Mouse (Mus musculus): ENCODE results near the gene Pafah1b3.
A peak's percentile ranks its signal among the peaks of the same experiment; 100 is the strongest.

Gene Pafah1b3

DNA sequence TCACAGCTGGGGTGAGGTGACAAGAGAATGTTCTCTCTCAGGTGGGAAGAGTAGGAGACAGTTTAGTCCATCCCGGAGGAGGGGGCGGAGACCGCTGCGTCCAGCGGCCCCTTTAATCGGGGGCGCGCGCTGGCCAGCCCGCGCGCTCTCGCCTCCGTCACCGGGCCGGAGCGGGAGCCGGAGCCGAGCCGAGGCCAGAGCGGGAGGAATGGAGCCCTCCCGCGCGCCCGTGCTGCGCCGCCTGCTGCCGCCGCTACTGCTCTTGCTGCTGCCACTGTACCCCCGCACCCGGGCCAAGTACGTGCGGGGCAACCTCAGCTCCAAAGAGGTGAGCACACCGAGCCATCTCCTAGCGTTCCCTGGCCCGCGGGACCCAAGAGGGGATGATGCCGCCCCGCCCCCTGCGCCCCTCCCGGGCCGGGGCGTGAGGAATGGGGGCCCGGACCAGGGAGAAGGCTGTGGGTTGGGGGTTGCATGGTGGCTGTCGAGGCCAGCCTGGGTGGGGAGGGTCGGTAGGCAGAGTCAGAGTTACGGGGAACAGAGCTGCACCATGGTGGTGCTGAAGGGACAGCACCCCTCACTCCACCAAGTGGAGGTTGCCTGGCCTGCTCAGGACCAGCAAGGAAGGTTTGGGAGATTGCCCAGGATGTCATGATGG, 8.3 kb upstream of the Pafah1b3 start, which contains the start of gene Tmem145:
TSS of gene Tmem145 (plus strand) at position 151 of the 658 bp plus-strand sequence.
- DNase-seq (ENCODE audit: extremely low read depth, low read depth), result no peak

DNA sequence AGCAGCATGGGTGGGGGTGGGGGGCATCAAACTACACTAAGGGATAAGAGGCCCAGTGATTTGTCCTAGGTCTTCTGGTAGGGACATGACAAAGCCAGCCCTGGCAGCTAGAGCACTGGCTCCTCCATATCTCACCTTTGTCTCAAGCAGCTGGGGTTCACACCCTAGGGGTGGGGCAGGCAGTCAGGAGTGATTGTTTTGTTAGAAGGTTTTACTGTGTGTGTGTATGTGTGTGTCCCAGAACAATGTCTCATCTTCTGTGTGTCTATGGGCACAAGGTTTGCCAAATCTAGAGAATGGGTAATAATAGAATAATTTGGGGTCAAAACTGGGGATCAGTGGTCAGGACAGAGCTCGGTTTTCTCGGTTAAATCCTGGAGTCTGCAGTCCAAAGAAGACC, 7.7 kb upstream of the Pafah1b3 start:
- no peak for DNase-seq (ENCODE audit: extremely low read depth, low read depth)

DNA sequence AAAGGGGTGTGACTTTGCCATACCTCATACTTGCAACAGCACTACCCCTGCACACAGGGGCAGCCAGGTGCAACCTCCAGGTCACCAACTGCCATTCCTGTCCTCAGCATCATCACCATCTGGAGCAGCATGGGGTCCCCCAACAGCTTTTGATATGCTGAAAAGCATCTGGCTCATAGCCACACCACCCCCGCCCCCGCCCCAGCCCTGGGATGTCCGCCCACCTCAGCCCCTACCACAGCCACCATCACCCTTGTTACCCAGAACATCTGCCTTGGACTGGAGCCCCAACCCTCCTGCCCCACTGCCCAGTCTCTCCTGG, 5.9 kb upstream of the Pafah1b3 start:
- no peak for DNase-seq (ENCODE audit: extremely low read depth, low read depth)

DNA sequence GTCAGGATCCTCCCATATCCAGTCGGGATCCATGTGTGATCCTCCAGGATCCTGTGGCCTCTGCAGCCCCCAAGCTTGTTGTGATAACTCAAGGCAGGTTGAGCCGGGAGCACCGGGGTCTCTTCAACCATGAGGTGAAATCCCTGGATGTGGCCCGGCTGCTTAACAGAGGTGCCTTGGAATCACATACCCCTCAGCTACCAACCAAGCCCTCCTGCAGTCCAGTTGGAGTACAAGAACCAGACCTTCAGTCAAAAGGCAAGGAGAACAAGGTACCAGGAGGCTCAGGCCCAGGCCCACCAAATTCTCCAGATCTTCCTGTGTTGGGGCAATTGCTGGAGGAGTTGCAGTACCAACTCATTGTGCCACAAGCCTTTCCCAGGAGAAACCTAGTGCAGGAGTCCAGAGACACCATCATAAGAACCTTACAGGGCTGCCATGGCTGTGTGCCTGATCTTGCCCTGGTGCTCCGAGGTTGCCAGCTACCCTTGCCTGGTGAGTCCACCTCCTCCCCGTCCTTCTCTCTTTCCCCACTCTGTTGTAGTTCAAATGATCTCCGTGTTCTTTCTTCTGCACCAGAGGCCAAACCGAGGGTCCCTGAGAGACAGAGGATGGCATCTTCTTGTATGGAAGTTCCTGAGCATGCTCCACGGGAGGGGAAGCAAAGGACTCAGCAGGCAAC, 5.4 kb upstream of the Pafah1b3 start:
- no peak for DNase-seq (ENCODE audit: extremely low read depth, low read depth)

DNA sequence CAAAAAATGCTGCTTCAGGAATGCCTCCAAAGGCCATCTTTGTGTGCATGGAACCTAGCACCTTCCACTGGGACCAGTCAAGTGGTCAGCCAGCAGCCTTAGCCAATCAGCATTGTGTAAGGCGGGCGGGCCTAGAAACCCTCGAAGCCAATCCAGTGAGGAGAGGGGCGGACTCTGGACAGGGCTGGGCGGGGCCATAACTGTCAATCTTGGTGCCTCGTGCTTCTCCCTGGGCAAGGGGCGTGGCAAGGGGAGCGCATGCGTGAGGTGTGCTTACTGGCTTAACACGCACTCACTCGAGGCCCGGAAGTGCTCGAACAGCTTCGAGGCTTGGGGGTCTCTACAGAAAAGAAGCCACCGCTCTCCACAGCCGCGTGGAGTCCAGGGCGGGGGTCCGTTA, 3.3 kb upstream of the Pafah1b3 start, which contains the start of gene Prr19:
TSS of gene Prr19 (plus strand) at position 349 of the 400 bp plus-strand sequence.
- no peak for DNase-seq (ENCODE audit: extremely low read depth, low read depth)

DNA sequence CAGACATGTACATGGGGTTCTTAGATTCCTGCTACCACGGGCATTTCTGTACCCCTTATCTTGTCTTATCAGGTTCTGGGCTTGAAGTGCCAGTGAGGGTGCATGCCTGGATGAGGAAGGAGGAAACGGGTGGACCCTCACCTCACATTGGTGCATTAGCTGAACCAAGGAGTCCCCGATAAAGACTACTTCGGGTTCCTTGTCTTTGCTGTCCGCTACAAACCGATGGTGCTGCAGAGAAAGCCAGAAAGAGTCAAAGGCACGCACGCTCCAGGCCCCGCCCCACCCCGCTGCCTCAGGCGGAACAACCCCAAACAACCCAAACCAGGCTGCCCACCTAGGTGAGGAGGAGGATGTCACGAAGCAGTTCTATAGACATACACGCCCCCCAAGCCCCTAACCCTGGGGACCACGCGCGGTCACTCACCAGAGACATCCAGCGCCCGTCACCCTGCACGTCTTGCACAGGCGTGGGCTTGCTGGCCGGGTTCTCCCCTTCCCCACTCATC, 787 bp downstream of the Pafah1b3 start:
- no peak for DNase-seq (ENCODE audit: extremely low read depth, low read depth)

DNA sequence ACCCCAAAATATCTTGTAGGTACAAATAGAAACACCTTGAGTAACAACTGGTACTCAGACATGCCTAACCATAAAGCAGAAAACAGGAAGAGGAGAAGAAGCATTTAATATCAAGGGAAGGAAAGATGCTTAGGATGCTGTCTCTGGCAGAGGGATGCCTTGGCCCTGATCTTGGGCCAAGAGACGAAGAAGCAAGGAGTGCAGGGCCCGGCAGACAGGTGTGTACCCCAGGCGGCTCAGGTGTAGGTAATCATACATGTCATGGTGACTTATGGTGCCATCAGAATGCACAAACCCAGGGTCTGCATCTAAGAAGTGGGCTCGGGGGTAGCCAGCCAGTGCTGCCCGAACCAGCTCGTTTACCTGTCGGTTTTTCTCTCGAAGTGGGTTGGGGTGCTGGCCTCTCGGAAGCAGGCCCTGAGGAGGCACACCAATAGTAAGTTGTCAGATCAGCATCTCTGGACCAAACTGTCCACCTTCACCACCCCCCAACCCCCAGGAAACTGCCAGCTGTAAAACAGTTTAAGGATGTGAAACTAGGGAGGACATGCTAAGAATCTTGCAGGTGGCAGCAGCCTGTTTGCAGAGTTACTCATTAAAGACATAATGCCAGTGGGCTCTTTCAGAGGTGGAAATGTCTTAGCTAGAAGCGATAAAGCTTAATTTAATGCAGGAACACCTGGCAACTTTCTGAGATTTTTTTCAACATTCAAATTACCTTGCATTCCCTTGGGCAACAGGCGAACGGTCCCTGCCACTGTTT, 2.6 kb downstream of the Pafah1b3 start:
- DNase-seq (ENCODE audit: extremely low read depth, low read depth), result no peak

DNA sequence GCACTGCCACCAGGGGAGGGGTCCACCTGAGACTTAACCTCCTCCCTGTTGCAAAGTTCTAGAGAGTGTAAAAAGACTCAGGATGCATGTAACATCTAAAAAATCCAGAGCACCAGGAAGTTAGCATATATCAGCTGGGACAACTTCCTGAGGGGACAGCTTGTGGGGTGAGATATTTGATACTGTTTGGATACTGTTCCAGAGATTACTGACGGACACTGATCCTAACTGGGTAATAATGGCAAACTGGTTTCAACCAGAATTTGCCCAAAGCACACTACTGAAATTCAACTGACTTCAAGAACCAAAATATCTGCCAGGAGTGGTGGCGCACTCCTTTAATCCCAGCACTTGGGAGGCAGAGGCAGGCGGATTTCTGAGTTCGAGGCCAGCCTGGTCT, 3.3 kb downstream of the Pafah1b3 start:
- no peak for DNase-seq (ENCODE audit: extremely low read depth, low read depth)

DNA sequence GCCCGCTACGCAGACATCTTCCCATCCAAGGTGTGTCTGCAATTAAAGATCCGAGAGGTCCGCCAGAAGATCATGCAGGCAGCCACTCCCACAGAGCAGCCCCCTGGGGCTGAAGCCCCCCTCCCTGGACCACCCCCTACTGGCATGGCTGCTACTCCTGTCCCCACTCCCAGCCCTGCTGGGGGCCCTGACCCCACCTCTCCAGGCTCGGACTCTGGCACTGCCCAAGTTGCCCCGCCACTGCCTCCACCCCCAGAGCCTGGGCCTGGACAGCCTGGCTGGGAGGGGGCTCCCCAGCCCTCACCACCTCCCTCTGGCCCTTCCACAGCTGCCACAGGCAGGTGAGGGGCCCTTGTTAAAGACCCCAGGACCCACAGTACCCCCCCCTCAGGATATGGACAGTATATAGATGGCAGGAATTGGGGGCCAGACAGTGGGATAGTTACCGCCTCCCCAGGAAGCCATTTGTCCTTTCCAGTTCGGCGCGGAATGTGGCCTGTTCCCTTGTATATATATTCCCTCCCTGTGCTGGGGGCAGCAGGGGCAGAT, 4.5 kb downstream of the Pafah1b3 start:
- no peak for DNase-seq (ENCODE audit: extremely low read depth, low read depth)

DNA sequence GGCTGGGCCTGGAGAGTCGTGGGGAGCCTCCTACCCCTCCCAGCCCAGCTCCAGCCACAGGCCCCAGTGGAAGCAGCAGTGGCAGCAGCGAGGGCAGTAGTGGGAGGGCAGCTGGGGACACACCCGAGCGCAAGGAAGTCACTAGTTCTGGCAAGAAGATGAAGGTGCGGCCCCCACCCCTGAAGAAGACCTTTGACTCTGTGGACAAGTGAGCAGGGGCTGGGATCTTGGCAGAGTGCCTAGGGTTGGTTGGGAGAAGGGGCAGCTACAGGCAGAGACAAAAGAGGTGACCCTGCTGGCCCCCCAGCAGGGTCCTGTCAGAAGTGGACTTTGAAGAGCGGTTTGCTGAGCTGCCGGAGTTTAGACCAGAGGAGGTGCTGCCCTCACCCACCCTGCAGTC, 5.7 kb downstream of the Pafah1b3 start:
- no peak for DNase-seq (ENCODE audit: extremely low read depth, low read depth)

DNA sequence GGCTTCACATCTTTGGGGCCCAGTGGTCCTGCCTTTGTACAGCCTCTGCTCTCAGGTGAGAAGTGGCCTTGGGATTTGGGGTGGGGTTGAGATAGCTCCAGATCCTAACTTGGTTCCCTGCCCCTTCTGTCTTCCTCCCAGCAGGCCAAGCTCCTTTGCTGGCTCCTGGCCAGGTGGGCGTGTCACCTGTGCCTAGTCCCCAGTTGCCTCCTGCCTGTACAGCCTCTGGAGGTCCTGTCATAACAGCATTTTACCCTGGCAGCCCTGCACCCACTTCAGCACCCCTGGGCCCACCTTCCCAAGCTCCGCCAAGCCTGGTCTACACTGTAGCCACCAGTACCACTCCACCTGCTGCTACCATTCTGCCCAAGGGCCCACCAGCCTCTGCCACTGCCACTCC, 6.9 kb downstream of the Pafah1b3 start:
- DNase-seq (ENCODE audit: extremely low read depth, low read depth), result no peak

DNA sequence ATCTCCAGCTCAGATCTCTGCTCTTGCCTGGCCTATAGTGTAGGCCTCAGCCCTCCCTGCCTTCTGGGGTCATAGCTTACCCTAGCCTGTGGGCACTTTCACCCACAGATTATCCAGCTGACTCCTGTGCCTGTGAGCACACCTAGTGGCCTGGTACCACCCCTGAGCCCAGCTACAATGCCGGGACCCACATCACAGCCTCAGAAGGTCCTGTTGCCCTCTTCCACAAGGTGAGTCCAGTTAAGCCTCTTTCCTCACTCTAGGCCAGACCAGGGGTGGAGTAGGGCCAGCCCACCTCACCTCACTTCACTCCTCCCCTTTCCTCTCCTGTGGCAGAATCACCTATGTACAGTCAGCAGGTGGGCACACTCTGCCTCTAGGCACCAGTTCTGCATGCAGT, 7.3 kb downstream of the Pafah1b3 start:
- no peak for DNase-seq (ENCODE audit: extremely low read depth, low read depth)

DNA sequence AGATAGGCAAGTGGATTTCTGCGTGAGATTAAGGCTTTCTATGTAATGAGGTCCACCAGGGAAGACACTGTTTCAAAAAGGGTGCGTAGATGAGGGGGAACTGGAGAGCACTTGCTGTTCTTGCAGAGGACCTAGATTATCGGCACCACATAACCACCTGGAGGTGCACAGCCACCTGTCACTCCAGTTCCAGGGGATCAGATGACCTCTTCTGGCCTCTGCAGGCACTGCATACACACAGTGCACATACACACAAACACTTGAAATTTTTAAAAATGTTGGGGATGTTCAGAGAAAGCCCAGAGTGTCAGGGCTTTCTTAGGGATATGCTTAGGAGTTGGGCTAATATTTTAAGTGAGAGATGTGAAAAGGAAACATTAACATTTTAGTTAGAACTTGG, 7.9 kb downstream of the Pafah1b3 start:
- no peak for DNase-seq (ENCODE audit: extremely low read depth, low read depth)

DNA sequence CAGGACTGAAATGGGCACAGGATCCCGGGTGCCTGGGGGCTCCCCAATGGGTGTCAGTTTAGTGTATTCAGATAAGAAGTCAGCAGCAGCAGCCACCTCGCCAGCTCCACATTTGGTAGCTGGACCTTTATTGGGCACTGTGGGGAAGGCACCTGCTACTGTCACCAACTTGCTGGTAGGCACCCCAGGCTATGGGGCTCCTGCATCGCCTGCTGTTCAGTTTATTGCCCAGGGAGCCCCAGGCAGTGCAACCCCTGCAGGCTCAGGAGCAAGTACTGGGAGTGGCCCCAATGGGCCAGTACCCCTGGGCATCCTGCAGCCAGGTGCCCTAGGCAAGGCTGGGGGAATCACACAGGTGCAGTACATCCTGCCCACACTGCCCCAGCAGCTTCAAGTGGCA, 9.1 kb downstream of the Pafah1b3 start:
- DNase-seq (ENCODE audit: extremely low read depth, low read depth), result no peak

DNA sequence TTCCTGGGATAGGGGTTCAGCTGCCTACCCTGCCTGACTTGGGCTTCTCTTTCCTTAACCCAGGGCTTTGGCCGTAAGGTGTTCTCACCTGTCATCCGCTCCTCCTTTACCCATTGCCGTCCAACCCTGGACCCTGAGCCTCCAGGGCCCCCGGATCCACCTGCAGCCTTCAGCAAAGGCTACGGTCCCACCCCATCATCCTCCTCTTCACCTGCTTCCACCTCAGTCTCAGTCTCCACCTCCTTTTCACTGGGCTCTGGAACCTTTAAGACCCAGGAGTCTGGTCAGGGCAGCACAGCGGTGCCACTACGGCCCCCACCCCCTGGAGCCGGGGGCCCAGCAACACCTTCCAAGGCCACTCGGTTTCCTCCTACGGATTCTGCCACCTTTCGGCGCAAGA, 9.8 kb downstream of the Pafah1b3 start:
- no peak for DNase-seq (ENCODE audit: extremely low read depth, low read depth)

DNA sequence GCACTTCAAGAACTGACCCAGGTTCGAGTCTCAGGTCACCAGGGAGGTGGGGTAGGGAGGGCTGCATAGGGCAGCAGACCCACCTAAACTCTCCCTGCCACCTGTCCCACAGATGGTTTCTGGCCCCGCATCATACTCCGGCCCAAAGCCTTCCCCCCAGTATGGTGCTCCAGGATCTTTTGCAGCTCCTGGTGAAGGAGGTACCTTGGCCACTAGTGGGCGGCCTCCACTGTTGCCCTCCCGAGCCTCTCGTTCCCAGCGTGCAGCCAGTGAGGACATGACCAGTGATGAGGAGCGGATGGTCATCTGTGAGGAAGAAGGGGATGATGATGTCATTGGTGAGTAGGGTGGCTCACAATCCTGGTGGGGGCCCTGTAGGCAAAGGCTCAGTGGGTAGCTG, 10.8 kb downstream of the Pafah1b3 start:
- DNase-seq (ENCODE audit: extremely low read depth, low read depth), result no peak

DNA sequence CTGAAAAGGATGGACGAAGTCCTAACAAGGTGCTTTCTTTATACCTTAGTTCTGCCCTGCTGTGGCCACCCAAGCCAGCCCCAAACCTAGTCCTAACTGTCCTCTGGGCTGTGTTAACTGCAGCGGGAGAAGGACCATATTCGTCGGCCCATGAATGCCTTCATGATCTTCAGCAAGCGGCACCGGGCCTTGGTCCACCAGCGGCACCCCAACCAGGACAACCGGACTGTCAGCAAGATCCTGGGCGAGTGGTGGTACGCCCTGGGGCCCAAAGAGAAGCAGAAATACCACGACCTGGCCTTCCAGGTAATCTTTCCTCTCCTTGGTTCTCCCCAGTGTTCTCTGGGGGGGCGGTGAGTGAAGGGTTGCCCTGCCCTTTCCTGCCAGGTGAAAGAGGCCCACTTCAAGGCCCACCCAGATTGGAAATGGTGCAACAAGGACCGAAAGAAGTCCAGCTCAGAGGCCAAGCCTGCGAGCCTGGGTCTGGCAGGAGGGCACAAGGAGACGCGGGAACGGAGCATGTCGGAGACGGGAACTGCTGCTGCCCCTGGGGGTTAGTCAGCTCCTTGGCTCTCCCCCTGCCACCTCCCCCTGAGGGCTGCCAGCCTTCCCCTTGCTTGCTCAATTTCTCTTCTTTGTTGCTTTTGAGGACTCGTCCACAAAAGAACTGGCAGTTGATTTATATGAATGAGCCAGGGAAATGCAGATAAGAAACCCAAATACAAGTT, 12.1 kb downstream of the Pafah1b3 start:
- DNase-seq (ENCODE audit: extremely low read depth, low read depth), result no peak

DNA sequence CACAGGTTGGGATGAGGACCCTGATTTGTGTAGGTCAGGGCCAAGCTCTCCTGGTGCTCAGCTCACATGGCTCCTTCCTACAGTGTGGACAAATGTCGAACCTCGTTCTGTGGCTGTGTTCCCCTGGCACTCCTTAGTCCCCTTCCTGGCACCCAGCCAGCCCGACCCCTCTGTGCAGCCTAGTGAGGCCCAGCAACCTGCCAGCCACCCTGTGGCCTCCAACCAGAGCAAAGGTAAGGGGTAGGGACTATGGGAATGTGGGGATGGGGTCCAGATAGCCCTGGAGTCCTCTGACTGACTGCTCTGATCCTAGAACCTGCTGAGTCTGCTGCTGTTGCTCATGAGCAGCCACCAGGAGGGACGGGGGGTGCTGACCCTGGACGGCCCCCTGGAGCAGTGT, 13.0 kb downstream of the Pafah1b3 start:
- DNase-seq (ENCODE audit: extremely low read depth, low read depth), result no peak

DNA sequence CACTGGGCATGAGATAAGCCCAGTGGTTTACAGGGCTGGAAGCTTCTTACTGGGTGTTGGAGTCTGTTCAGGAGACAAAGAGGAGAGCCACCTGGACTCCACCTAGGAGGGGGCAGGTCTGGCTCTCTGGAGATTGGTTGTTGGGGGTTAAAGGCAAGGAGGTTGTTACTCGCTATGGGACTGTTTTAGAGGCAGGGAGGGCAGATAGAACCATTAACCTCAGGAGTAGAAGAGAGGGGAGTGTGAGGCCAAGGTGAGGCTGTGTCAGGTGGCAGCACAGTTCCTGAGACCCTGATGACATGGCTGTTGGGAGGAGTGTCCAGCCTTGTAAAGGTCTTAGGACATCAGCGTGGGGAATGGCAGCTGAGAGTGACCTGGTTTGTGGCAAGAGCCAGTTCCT, 13.6 kb downstream of the Pafah1b3 start:
- no peak for DNase-seq (ENCODE audit: extremely low read depth, low read depth)

DNA sequence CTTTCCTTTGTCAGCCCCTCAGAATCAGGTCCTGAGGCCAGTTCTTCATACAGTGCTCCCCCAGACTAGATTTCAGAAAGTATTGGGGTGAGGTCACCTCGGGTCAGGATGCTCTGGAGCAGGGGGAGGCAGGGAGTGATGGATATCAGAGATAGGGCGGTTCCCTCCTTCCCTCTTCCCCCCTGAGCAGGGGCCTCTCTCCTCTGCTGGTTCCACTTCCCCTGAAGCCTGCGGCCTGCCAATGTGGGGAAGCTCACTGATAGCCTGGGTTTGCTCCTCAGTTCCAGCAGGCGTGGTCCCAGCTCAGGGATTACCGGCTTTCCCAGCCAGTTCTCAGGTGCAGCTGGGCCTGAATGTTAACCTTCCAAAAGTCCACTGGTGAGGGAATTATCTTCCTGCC, 14.1 kb downstream of the Pafah1b3 start:
- DNase-seq (ENCODE audit: extremely low read depth, low read depth), result peak; percentile 56

DNA sequence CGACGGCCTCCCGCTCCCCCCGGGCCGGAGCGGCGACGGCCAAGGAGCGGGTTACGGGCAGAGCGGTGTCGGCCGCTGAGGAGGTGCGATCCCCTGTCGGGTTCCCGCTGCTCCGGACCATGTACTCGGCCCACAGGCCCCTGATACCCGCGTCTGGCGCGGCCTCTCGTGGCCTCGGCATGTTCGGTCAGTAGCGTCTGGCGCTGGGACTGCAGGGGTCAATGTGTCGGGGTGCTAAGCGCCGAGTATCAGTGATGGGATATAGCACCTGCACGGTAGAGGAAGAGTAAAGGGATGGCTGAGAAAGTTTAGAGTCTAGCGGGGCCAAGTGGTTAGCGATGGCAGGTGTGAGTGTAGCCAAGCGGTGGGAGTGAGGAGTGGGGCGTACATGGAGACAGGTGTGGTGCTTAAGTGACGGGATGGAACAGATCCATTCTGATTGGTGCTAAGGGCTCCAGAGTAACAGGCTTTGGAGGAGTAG, 15.0 kb downstream of the Pafah1b3 start:
- no peak for DNase-seq (ENCODE audit: extremely low read depth, low read depth)
